Mouse (Mus musculus): ENCODE results near the gene Klf9. TPM values are rescaled to one million over a fixed set of nuclear protein-coding genes. Genes with fewer than 3 reads are reported as not detected.

The Klf9 gene
- 0.80 and 0.95 TPM in 2 replicates for polyA plus RNA-seq (2014; fragmentation: Nextera tagmentation; extraction: Ambion mirVana)

DNA sequence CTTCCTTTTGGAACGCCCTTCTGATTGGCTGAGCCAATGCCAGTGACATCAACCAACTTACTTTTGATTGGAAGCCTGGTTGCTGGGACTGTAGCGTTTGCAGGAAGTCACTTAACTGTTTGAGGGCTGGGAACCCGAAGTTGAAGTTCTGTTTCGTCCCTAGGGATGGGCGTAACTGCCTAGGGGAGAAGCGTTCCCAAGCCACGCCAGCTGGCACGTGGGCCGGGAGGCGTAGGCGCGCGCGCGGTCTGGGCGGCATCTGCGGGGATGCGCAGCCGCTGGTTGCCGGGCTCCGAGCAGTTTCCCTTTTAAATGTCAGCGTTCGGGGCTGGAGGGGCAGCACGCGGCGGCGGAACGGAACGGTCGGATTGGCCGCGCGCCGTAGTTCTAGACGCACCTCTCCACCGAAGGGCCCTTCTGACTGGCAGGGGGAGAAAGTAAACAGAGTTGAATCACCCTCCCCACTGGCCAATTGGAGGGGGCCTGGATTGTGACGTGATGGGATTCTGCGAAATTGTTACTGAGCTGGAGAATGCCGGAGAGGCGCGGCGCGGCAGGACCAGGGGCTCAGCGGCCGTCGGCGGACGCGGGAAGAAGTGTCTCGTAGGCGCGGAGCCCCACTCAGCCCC is at the start of gene Klf9:
Gene Klf9 (plus strand): TSS at position 538 of the 629 bp plus-strand sequence.
- WGBS = under 1% methylated on average over 52 of the region's 52 CpGs
- DNase-seq (ENCODE audit: low spot score) = peak; percentile 86
- H3K4me2 ChIP-seq (replicated peaks; ENCODE audit: low read depth, low read length) = peak within 1 kb of the TSS; percentile 99
- no peak within 1 kb of the TSS for H3K27ac ChIP-seq (ENCODE audit: low read depth, low read length)
- H3K9me3 ChIP-seq (ENCODE audit: control insufficient read depth, low read length) = no peaks in the 10 kb centered on the region
- peaks cover 24% of the 10 kb centered on the region for H3K27me3 ChIP-seq (ENCODE audit: control insufficient read depth, insufficient read depth, low read length)
- peaks cover 12% of the 10 kb centered on the region; the same call in 1 of the 2 replicates for H3K4me1 ChIP-seq (replicated peaks; ENCODE audit: control insufficient read depth, insufficient read depth, low read length)
- peak within 1 kb of the TSS; percentile 64 for H3K4me3 ChIP-seq (ENCODE audit: low read depth, low read length)
- H3K36me3 ChIP-seq (ENCODE audit: control insufficient read depth, insufficient read depth, low read length) = no peaks in the 10 kb centered on the region
- H3K9ac ChIP-seq (ENCODE audit: low read depth, low read length) = peak within 1 kb of the TSS; percentile 54
- peak; percentile 92 for ATAC-seq (ENCODE audit: low FRiP score)

DNA sequence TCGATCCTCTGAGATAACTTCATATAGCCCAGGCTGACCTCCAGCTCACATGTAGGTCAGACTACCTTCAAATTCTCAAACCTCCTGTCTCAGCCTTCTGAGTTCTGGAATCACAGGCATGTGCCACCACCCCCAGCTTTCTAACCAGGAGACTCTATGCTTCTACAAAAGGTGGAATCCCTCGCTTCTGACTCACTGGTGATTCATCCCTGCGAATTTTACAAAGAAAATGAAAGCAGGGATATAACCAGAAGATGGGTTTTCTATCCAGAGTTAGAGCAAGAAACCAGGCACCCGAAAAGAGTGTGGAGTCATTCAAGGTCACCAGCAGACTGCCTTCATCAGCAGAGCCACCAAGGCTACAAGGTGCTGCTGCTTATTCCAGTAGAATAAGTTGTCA is 49.4 kb upstream of the Klf9 start:
- H3K4me1 ChIP-seq (replicated peaks; ENCODE audit: control insufficient read depth, insufficient read depth, low read length) = no peaks in the 10 kb centered on the region
- no peaks in the 10 kb centered on the region for H3K9me3 ChIP-seq (ENCODE audit: control insufficient read depth, low read length)
- ATAC-seq (ENCODE audit: low FRiP score) = no peak
- WGBS = 88% methylated on average over 4 of the region's 4 CpGs
- H3K36me3 ChIP-seq (ENCODE audit: control insufficient read depth, insufficient read depth, low read length) = no peaks in the 10 kb centered on the region
- no peak overlapping the region for H3K27ac ChIP-seq (ENCODE audit: low read depth, low read length)
- H3K4me3 ChIP-seq (ENCODE audit: low read depth, low read length) = no peak overlapping the region
- no peak for DNase-seq (ENCODE audit: low spot score)
- no peaks in the 10 kb centered on the region for H3K27me3 ChIP-seq (ENCODE audit: control insufficient read depth, insufficient read depth, low read length)
- no peak overlapping the region for H3K4me2 ChIP-seq (replicated peaks; ENCODE audit: low read depth, low read length)
- H3K9ac ChIP-seq (ENCODE audit: low read depth, low read length) = no peak overlapping the region

DNA sequence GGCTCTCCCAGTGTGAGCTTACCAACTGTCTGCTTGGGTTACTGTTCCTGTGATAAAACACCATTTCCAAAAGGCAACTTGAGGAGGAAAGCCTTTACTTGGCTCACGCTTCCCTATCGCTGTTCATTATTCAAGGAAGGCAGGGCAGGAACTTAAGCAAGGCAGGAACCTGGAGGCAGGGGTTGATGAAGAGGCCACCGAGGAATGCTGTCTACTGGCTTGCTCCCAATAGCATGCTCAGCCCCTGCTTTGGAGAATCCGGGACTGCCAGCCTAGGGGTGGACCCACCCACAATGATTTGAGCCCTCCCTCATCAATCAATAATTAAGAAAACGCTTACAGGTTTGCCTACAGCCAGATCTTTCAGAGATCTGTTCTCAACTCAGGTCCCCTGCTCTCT is 47.5 kb upstream of the Klf9 start:
- Histone ChIP-seq H3K4me2 (replicated peaks; ENCODE audit: low read depth, low read length) (no peak overlapping the region), H3K4me3 (ENCODE audit: low read depth, low read length) (no peak overlapping the region), H3K27ac (ENCODE audit: low read depth, low read length) (no peak overlapping the region), H3K27me3 (ENCODE audit: control insufficient read depth, insufficient read depth, low read length) (no peaks in the 10 kb centered on the region), H3K9ac (ENCODE audit: low read depth, low read length) (no peak overlapping the region), H3K4me1 (replicated peaks; ENCODE audit: control insufficient read depth, insufficient read depth, low read length) (no peaks in the 10 kb centered on the region), H3K9me3 (ENCODE audit: control insufficient read depth, low read length) (no peaks in the 10 kb centered on the region), H3K36me3 (ENCODE audit: control insufficient read depth, insufficient read depth, low read length) (no peaks in the 10 kb centered on the region)
- 89% methylated on average over 5 of the region's 5 CpGs for WGBS
- DNase-seq (ENCODE audit: low spot score) = no peak
- no peak for ATAC-seq (ENCODE audit: low FRiP score)

GRCm38 (mm10) chr19:23094906-23095305 is 46.1 kb upstream of the Klf9 start:
- Histone ChIP-seq H3K27ac (ENCODE audit: low read depth, low read length) (no peak overlapping the region), H3K27me3 (ENCODE audit: control insufficient read depth, insufficient read depth, low read length) (no peaks in the 10 kb centered on the region), H3K4me3 (ENCODE audit: low read depth, low read length) (no peak overlapping the region), H3K4me2 (replicated peaks; ENCODE audit: low read depth, low read length) (no peak overlapping the region), H3K4me1 (replicated peaks; ENCODE audit: control insufficient read depth, insufficient read depth, low read length) (no peaks in the 10 kb centered on the region), H3K9me3 (ENCODE audit: control insufficient read depth, low read length) (no peaks in the 10 kb centered on the region), H3K9ac (ENCODE audit: low read depth, low read length) (no peak overlapping the region), H3K36me3 (ENCODE audit: control insufficient read depth, insufficient read depth, low read length) (no peaks in the 10 kb centered on the region)
- DNase-seq (ENCODE audit: low spot score) = no peak
- no peak for ATAC-seq (ENCODE audit: low FRiP score)
- 55% methylated on average over 3 of the region's 3 CpGs for WGBS

- H3K27me3 ChIP-seq (ENCODE audit: control insufficient read depth, insufficient read depth, low read length) = no peaks in the 10 kb centered on the region
- no peak overlapping the region for H3K4me3 ChIP-seq (ENCODE audit: low read depth, low read length)
- H3K9me3 ChIP-seq (ENCODE audit: control insufficient read depth, low read length) = no peaks in the 10 kb centered on the region
- H3K4me1 ChIP-seq (replicated peaks; ENCODE audit: control insufficient read depth, insufficient read depth, low read length) = no peaks in the 10 kb centered on the region
- 84% methylated on average over 5 of the region's 5 CpGs for WGBS
- ATAC-seq (ENCODE audit: low FRiP score) (no peak), DNase-seq (ENCODE audit: low spot score) (no peak)
- no peaks in the 10 kb centered on the region for H3K36me3 ChIP-seq (ENCODE audit: control insufficient read depth, insufficient read depth, low read length)
- H3K9ac ChIP-seq (ENCODE audit: low read depth, low read length) = no peak overlapping the region
- no peak overlapping the region for H3K27ac ChIP-seq (ENCODE audit: low read depth, low read length)
- no peak overlapping the region for H3K4me2 ChIP-seq (replicated peaks; ENCODE audit: low read depth, low read length)
These were observed 34.2 kb upstream of the Klf9 start for GRCm38 (mm10) chr19:23106859-23107258.

DNA sequence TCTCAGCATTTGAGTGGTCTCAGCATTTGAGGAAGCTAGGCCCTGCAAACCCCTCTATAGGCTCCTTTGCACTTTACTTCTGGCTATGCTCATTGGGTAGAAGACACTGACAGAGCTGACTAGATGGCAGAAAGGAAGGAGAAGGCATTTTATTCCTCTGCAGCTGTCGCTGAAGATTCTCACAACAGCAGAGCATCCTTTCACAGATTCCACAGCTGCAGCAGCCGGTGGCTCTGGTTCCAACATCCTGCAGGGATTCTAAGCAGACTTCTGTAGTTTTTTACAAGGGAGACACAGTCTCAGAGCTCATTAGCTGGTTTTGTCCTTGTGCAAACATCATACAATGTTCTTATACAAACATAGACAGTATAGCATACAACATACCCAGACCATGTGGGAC is 33.7 kb upstream of the Klf9 start:
- H3K4me2 ChIP-seq (replicated peaks; ENCODE audit: low read depth, low read length) = no peak overlapping the region
- no peak overlapping the region for H3K9ac ChIP-seq (ENCODE audit: low read depth, low read length)

DNA sequence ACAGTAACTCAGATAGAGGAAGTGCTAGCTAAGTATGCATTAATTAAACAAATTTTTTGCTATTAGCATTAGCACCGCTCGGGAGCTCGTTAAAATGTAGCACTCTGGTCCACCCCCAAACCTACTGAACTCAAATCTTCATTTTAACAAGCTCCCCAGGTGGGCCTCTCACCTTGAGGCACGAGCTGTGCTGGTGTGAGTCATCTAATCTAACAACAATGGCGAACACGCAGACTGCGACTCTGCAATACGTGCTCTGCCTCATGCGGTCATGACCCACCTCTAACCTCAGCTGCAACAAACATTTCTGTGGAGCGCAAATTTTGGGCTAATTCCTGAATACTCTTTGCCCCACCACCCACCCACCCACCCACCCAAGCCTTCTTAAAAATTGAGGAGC is 19.2 kb upstream of the Klf9 start:
- no peak overlapping the region for H3K9ac ChIP-seq (ENCODE audit: low read depth, low read length)
- no peak overlapping the region for H3K27ac ChIP-seq (ENCODE audit: low read depth, low read length)
- no peaks in the 10 kb centered on the region for H3K36me3 ChIP-seq (ENCODE audit: control insufficient read depth, insufficient read depth, low read length)
- 35% methylated on average over 10 of the region's 10 CpGs for WGBS
- no peak for DNase-seq (ENCODE audit: low spot score)
- H3K4me3 ChIP-seq (ENCODE audit: low read depth, low read length) = no peak overlapping the region
- no peaks in the 10 kb centered on the region for H3K27me3 ChIP-seq (ENCODE audit: control insufficient read depth, insufficient read depth, low read length)
- H3K4me1 ChIP-seq (replicated peaks; ENCODE audit: control insufficient read depth, insufficient read depth, low read length) = no peaks in the 10 kb centered on the region
- H3K4me2 ChIP-seq (replicated peaks; ENCODE audit: low read depth, low read length) = no peak overlapping the region
- no peak for ATAC-seq (ENCODE audit: low FRiP score)
- no peaks in the 10 kb centered on the region for H3K9me3 ChIP-seq (ENCODE audit: control insufficient read depth, low read length)

More for the DNA sequence above, 33.7 kb upstream of the Klf9 start:
- Histone ChIP-seq H3K9me3 (ENCODE audit: control insufficient read depth, low read length) (no peaks in the 10 kb centered on the region), H3K27me3 (ENCODE audit: control insufficient read depth, insufficient read depth, low read length) (no peaks in the 10 kb centered on the region), H3K36me3 (ENCODE audit: control insufficient read depth, insufficient read depth, low read length) (no peaks in the 10 kb centered on the region), H3K4me3 (ENCODE audit: low read depth, low read length) (no peak overlapping the region), H3K4me1 (replicated peaks; ENCODE audit: control insufficient read depth, insufficient read depth, low read length) (no peaks in the 10 kb centered on the region), H3K27ac (ENCODE audit: low read depth, low read length) (no peak overlapping the region)
- 72% methylated on average over 2 of the region's 2 CpGs for WGBS
- no peak for ATAC-seq (ENCODE audit: low FRiP score)
- no peak for DNase-seq (ENCODE audit: low spot score)

- H3K36me3 ChIP-seq (ENCODE audit: control insufficient read depth, insufficient read depth, low read length) = no peaks in the 10 kb centered on the region
- no peak for ATAC-seq (ENCODE audit: low FRiP score)
These were observed 16.9 kb upstream of the Klf9 start for GRCm38 (mm10) chr19:23124023-23124550.

More at GRCm38 (mm10) chr19:23124023-23124550, 16.9 kb upstream of the Klf9 start:
- no peaks in the 10 kb centered on the region for H3K4me1 ChIP-seq (replicated peaks; ENCODE audit: control insufficient read depth, insufficient read depth, low read length)
- no peak overlapping the region for H3K27ac ChIP-seq (ENCODE audit: low read depth, low read length)
- H3K9ac ChIP-seq (ENCODE audit: low read depth, low read length) = no peak overlapping the region
- H3K4me2 ChIP-seq (replicated peaks; ENCODE audit: low read depth, low read length) = no peak overlapping the region
- no peak for DNase-seq (ENCODE audit: low spot score)
- H3K9me3 ChIP-seq (ENCODE audit: control insufficient read depth, low read length) = no peaks in the 10 kb centered on the region
- no peaks in the 10 kb centered on the region for H3K27me3 ChIP-seq (ENCODE audit: control insufficient read depth, insufficient read depth, low read length)
- 76% methylated on average over 7 of the region's 7 CpGs for WGBS
- H3K4me3 ChIP-seq (ENCODE audit: low read depth, low read length) = no peak overlapping the region

All from hindbrain, embryonic 11.5 days (tissue).